Mouse (Mus musculus): ENCODE results near the gene Ptprz1. TPM values are rescaled to one million over a fixed set of nuclear protein-coding genes. Genes with fewer than 3 reads are reported as not detected.

The Ptprz1 gene
- 66.4 and 67.8 TPM in 2 replicates for polyA plus RNA-seq (2014; fragmentation: Nextera tagmentation; extraction: Ambion mirVana)

DNA sequence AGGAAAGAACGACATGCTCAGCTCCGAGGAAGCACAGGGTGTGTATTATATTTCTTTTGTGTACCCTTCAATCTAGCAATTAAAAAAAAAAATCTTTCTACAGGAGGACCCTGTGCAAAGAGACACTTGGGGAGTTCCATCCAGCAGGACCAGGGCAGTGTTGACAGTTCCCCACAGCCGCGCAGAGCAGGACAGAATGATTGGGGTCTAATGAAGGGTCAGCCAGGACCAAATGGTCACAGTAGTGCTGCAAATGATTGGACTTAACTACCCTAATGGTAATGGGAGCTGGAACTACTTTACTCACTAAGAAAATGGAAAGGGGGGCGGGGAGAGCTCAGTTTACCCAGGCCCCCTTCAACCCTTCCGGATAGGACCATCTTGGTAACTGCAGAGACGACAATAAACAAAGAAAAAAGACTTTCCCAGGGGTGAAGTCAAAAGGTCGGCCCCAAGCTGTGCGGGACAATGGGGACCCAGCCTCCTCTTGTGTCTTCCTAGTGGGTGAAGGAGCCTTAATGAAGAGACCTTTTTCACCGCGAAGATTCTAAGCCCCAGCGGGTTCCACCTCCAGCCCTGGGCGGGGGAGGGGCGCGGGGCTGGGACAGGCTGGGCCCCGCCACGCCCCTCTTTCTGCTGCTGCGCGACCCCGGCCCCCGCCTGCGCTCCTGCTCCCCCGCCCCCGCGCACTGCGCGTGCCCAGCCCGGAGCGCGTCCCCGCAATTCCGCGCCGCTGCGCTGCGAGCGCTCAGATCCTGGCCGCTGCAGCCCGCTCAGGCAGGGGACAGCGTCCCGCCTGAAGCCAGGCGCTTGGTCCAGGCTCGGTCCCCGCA lies at the start of gene Ptprz1:
Gene Ptprz1, plus strand, starts transcription at position 722 of the 833 bp plus-strand sequence.
- H3K27ac ChIP-seq (replicated peaks; ENCODE audit: low read depth, low read length) = peak within 1 kb of the TSS; percentile 75
- 0 out of 2 replicates have a peak, but pooled peaks cover 3% of the 10 kb centered on the region for H3K27me3 ChIP-seq (ENCODE audit: control insufficient read depth, insufficient read depth, low read length)
- ATAC-seq (ENCODE audit: low FRiP score, low TSS enrichment) (peak; percentile 94), DNase-seq (peak; percentile 94)
- under 1% methylated on average over 42 of the region's 44 CpGs for WGBS
- H3K4me2 ChIP-seq (ENCODE audit: low read length) = peak within 1 kb of the TSS; percentile 90
- no peaks in the 10 kb centered on the region for H3K9me3 ChIP-seq (ENCODE audit: control insufficient read depth, low read length)
- peak within 1 kb of the TSS; percentile 62 for H3K9ac ChIP-seq (replicated peaks; ENCODE audit: low read length)
- H3K4me1 ChIP-seq (ENCODE audit: control insufficient read depth, insufficient read depth, low read length) = peaks cover 15% of the 10 kb centered on the region
- peak within 1 kb of the TSS; percentile 53 for H3K4me3 ChIP-seq (replicated peaks; ENCODE audit: low read depth, low read length)
- H3K36me3 ChIP-seq (ENCODE audit: control insufficient read depth, insufficient read depth, low read length) = no peaks in the 10 kb centered on the region

DNA sequence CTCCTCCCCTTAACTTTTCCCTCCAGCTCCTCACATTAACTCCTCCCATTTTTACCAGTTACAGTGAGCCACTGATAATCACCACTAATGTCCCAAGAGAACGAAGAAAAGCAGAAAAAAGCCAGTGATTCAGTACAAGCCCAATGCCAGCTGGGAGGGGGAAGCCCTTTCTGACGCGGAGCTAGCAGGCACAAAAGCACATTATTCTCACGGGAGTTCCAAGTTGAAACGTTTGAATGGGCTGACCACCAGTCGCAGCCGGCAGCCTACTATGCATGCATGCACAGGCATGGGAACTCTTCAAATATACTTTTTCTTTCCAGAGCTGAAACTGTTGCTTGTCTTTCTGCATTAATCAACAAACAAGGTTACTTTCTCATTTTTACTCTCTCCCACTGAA lies 41.7 kb upstream of the Ptprz1 start:
- 2% methylated on average over 7 of the region's 7 CpGs for WGBS
- Histone ChIP-seq H3K27me3 (ENCODE audit: control insufficient read depth, insufficient read depth, low read length) (no peaks in the 10 kb centered on the region), H3K4me1 (ENCODE audit: control insufficient read depth, insufficient read depth, low read length) (peaks cover 19% of the 10 kb centered on the region), H3K4me3 (replicated peaks; ENCODE audit: low read depth, low read length) (no peak overlapping the region), H3K27ac (replicated peaks; ENCODE audit: low read depth, low read length) (peak overlapping the region; percentile 65), H3K36me3 (ENCODE audit: control insufficient read depth, insufficient read depth, low read length) (no peaks in the 10 kb centered on the region), H3K9me3 (ENCODE audit: control insufficient read depth, low read length) (no peaks in the 10 kb centered on the region), H3K9ac (replicated peaks; ENCODE audit: low read length) (no peak overlapping the region), H3K4me2 (ENCODE audit: low read length) (peak overlapping the region; percentile 33)
- DNase-seq (peak; percentile 83), ATAC-seq (ENCODE audit: low FRiP score, low TSS enrichment) (peak; percentile 82)

DNA sequence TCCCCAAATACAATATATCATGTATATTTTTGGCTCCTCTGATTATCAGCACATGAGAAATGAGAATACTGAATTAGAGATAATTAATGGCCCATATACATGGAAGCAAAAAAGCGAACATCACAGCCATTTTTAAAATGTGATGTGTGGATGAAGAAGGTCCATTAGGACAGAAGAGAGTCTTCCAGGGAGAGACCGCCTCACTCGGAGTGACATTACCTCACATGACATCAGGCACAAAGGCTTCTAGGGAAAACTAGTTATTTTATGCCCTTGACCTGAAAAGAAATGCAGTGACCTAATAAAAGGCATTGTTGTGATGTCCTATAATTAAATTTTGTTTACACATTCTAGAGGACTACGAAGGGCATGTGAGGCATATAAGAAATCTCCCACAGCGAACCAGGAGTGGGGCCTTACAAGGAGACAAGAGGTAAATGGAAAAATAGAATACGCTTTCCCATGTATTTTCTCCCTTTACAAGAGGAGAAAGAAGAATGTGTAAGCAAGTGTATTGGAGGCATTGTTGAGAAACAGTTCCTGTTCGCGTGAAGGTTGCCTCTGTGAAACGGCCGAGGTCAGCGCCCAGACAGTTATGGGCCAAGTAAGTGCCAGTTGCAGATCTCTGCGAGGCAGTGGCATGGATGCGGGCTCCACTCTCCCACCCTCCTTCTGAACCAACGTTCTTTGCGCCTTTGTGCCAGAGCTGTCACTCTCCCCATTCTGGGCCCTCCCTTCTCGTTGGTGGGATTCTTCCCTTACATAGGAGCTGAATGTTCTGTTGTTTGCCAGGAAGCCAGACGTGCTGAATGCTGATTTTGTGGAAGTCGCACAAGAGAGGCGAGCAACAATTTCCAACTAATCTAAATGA lies 41.0 kb upstream of the Ptprz1 start:
- Histone ChIP-seq H3K27me3 (ENCODE audit: control insufficient read depth, insufficient read depth, low read length) (no peaks in the 10 kb centered on the region), H3K9me3 (ENCODE audit: control insufficient read depth, low read length) (no peaks in the 10 kb centered on the region), H3K9ac (replicated peaks; ENCODE audit: low read length) (no peak overlapping the region), H3K36me3 (ENCODE audit: control insufficient read depth, insufficient read depth, low read length) (no peaks in the 10 kb centered on the region), H3K4me1 (ENCODE audit: control insufficient read depth, insufficient read depth, low read length) (peaks cover 19% of the 10 kb centered on the region), H3K27ac (replicated peaks; ENCODE audit: low read depth, low read length) (peak overlapping the region; percentile 65), H3K4me3 (replicated peaks; ENCODE audit: low read depth, low read length) (no peak overlapping the region), H3K4me2 (ENCODE audit: low read length) (peak overlapping the region; percentile 33)
- WGBS = 32% methylated on average over 19 of the region's 19 CpGs
- DNase-seq (peak; percentile 78), ATAC-seq (ENCODE audit: low FRiP score, low TSS enrichment) (peak; percentile 90)

DNA sequence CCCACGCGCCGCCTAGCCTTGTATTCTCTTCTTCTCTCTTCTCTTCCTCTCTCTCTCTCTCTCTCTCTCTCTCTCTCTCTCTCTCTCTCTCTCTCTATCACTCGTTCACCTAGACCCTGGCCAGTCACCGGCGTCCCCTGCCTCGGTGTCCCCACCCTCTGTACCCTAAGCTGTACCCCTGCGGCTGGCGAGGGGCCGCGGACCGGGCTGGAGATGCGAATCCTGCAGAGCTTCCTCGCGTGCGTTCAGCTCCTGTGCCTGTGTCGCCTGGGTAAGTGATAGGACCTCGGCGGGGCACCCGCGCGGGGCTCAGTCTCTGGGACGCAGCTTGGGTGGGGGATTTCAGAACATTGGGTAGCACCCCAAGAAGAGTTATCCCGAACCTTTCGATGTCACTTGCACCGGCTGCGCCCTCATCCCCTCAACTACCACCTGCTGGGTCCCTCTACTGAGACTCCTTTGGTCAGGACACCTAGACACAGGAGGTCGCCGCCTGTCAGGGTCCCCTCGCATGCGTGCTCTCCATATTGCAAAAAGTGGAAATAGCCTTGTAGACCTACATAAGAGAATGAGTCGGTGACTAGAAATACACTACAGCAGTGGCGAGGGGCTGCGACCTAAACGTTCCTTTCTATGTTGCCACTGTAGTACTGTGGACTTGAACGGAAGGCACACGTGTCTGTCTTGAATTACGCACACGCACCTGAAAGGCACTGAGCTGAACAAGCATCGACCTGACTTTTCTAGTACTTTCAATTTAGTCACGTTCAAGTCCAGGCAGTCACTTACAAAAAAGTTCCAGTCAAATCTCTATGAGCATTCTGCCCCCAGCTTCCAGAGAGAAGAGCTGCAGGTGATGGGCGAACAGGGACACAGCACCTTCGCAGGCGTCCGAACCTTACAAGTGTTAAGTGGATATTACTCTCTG lies 576 bp downstream of the Ptprz1 start:
- Histone ChIP-seq H3K9ac (replicated peaks; ENCODE audit: low read length) (peak overlapping the region; percentile 62), H3K9me3 (ENCODE audit: control insufficient read depth, low read length) (no peaks in the 10 kb centered on the region), H3K36me3 (ENCODE audit: control insufficient read depth, insufficient read depth, low read length) (no peaks in the 10 kb centered on the region), H3K4me2 (ENCODE audit: low read length) (peak overlapping the region; percentile 90), H3K4me1 (ENCODE audit: control insufficient read depth, insufficient read depth, low read length) (peaks cover 15% of the 10 kb centered on the region), H3K4me3 (replicated peaks; ENCODE audit: low read depth, low read length) (peak overlapping the region; percentile 53), H3K27me3 (ENCODE audit: control insufficient read depth, insufficient read depth, low read length) (0 out of 2 replicates have a peak, but pooled peaks cover 3% of the 10 kb centered on the region), H3K27ac (replicated peaks; ENCODE audit: low read depth, low read length) (peak overlapping the region; percentile 75)
- peak; percentile 66 for DNase-seq
- 1% methylated on average over 45 of the region's 45 CpGs for WGBS
- ATAC-seq (ENCODE audit: low FRiP score, low TSS enrichment) = peak; percentile 77

DNA sequence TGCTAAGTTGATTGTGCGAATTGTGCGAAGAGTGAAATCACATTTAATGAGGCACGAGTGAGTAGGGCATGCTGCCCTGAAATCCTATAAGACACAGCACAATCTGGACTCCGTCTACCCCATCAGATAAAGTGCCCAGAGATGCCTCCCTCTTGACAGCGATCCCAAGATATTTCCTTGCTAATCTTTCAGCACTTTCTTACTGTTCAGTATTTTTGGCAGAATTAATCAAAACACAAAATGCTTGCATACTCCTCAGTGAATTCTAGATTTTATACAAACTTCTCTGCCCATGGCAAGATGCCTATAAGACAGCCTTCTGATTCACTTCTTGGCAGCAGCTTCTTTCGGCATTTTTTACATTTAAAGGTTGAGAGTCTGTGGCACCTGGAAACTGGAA lies 12.7 kb downstream of the Ptprz1 start:
- H3K36me3 ChIP-seq (ENCODE audit: control insufficient read depth, insufficient read depth, low read length) = no peaks in the 10 kb centered on the region
- H3K9ac ChIP-seq (replicated peaks; ENCODE audit: low read length) = no peak overlapping the region
- H3K4me1 ChIP-seq (ENCODE audit: control insufficient read depth, insufficient read depth, low read length) = no peaks in the 10 kb centered on the region
- ATAC-seq (ENCODE audit: low FRiP score, low TSS enrichment) (no peak), DNase-seq (no peak)
- 94% methylated on average over 6 of the region's 6 CpGs for WGBS
- no peak overlapping the region for H3K4me2 ChIP-seq (ENCODE audit: low read length)
- H3K4me3 ChIP-seq (replicated peaks; ENCODE audit: low read depth, low read length) = no peak overlapping the region
- no peaks in the 10 kb centered on the region for H3K9me3 ChIP-seq (ENCODE audit: control insufficient read depth, low read length)
- H3K27ac ChIP-seq (replicated peaks; ENCODE audit: low read depth, low read length) = no peak overlapping the region
- no peaks in the 10 kb centered on the region for H3K27me3 ChIP-seq (ENCODE audit: control insufficient read depth, insufficient read depth, low read length)

DNA sequence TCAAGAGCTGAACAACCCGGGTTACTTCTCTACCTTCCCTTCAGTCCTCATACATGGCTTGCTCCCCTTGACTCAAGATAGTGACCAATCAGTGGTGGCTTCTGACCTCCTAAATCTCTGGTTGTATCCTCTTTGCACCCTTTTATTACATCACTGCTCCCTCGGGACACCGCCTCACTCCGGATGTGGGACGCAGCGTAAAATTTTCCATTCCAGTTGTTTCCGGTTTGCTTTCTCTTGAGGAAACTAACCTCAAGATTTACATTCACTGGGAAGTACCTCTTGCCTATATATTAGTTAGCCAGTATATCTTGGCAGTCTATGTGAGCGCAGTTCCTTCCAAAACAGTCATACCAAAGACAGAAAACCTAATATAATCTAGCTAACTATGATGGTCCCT lies 14.0 kb downstream of the Ptprz1 start:
- Histone ChIP-seq H3K27ac (replicated peaks; ENCODE audit: low read depth, low read length) (no peak overlapping the region), H3K36me3 (ENCODE audit: control insufficient read depth, insufficient read depth, low read length) (no peaks in the 10 kb centered on the region), H3K27me3 (ENCODE audit: control insufficient read depth, insufficient read depth, low read length) (no peaks in the 10 kb centered on the region), H3K9ac (replicated peaks; ENCODE audit: low read length) (no peak overlapping the region), H3K4me2 (ENCODE audit: low read length) (no peak overlapping the region), H3K9me3 (ENCODE audit: control insufficient read depth, low read length) (no peaks in the 10 kb centered on the region), H3K4me1 (ENCODE audit: control insufficient read depth, insufficient read depth, low read length) (no peaks in the 10 kb centered on the region), H3K4me3 (replicated peaks; ENCODE audit: low read depth, low read length) (no peak overlapping the region)
- ATAC-seq (ENCODE audit: low FRiP score, low TSS enrichment) (no peak), DNase-seq (no peak)
- WGBS = 97% methylated on average over 8 of the region's 8 CpGs

DNA sequence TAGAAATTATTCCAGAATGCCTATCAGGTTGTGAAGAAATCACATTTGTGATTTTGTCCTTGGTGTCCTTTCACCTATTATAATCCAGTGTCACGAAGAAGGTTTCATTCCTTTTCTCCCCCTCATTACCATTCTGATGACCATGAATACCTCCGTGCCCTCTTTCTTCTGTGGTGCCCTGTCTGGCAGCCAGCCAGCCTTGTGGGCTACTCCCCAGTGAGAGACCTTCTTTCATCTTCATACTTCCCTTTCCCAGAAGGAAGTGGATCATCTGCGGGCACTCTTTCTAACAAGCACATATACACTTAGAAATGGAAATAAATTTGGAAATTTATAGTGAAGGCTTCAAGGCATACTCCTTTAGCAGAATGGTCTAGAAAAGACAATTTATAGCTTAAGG lies 26.7 kb downstream of the Ptprz1 start:
- ATAC-seq (ENCODE audit: low FRiP score, low TSS enrichment) = no peak
- Histone ChIP-seq H3K4me2 (ENCODE audit: low read length) (no peak overlapping the region), H3K4me1 (ENCODE audit: control insufficient read depth, insufficient read depth, low read length) (no peaks in the 10 kb centered on the region), H3K4me3 (replicated peaks; ENCODE audit: low read depth, low read length) (no peak overlapping the region), H3K36me3 (ENCODE audit: control insufficient read depth, insufficient read depth, low read length) (no peaks in the 10 kb centered on the region), H3K27me3 (ENCODE audit: control insufficient read depth, insufficient read depth, low read length) (no peaks in the 10 kb centered on the region), H3K9ac (replicated peaks; ENCODE audit: low read length) (no peak overlapping the region), H3K9me3 (ENCODE audit: control insufficient read depth, low read length) (no peaks in the 10 kb centered on the region), H3K27ac (replicated peaks; ENCODE audit: low read depth, low read length) (no peak overlapping the region)
- WGBS = 26% methylated on average over 3 of the region's 3 CpGs
- DNase-seq = peak; percentile 28
